Mouse (Mus musculus): ENCODE data around the gene Slc37a3. TPM values are rescaled to one million over a fixed set of nuclear protein-coding genes. Genes with fewer than 3 reads are reported as not detected.

The Slc37a3 gene
- polyA plus RNA-seq, 1 experiment from 2014 or later: 69.3 TPM

DNA sequence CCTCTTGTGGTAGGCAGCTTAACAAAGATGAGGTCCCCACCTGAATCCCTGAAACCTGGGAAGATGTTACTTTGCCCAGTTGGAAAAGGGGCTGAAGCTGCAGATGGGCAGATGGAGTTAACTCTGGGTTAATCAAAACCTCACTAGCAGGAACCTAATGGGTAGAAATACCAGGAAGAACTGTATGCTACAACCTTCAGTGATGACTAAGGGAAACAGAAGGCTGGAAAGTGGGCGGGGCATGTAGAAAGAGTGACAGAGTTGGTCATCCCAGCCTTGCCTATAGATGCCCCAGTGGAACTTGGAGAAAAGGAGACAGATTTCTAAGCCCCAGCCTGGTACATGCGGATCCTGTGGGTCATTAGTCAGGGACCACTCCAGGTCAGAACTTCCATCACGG lies 76.0 kb downstream of the Slc37a3 start:
- no peak overlapping the region for H3K9ac ChIP-seq (replicated peaks; ENCODE audit: low read length)
- no peaks in the 10 kb centered on the region for H3K36me3 ChIP-seq (ENCODE audit: control insufficient read depth, insufficient read depth, low read length)
- H3K9me3 ChIP-seq (ENCODE audit: control insufficient read depth, low read length): no peaks in the 10 kb centered on the region
- H3K27me3 ChIP-seq (ENCODE audit: control insufficient read depth, insufficient read depth, low read length): no peaks in the 10 kb centered on the region
- ATAC-seq (ENCODE audit: low FRiP score, low TSS enrichment) (no peak), DNase-seq (no peak)
- 88% methylated on average over 3 of the region's 3 CpGs for WGBS
- no peak overlapping the region for H3K27ac ChIP-seq (replicated peaks; ENCODE audit: low read depth, low read length)
- H3K4me3 ChIP-seq (replicated peaks; ENCODE audit: low read depth, low read length): no peak overlapping the region
- H3K4me2 ChIP-seq (ENCODE audit: low read length): no peak overlapping the region
- no peaks in the 10 kb centered on the region for H3K4me1 ChIP-seq (ENCODE audit: control insufficient read depth, insufficient read depth, low read length)

DNA sequence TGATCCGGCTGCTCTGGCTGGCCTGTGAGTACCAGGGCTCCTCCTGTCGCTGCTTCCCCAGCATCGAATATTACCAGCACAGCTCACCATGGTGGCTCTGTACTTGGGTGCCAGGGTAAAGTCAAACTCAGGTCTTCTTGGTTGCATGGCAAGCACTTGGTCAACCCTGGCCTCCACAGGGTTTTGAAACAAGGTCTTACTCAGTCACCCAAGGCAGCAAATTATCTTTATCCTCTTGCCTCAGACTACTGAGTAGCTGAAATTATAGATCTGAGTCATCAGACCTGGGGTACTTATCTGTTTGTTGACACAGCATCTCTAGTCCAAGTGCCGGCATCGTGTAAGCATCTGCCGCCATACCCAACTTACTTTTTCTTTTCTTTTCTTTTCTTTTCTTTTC lies 80.4 kb downstream of the Slc37a3 start:
- no peaks in the 10 kb centered on the region for H3K36me3 ChIP-seq (ENCODE audit: control insufficient read depth, insufficient read depth, low read length)
- WGBS: 95% methylated on average over 6 of the region's 6 CpGs
- no peak for DNase-seq
- no peaks in the 10 kb centered on the region for H3K27me3 ChIP-seq (ENCODE audit: control insufficient read depth, insufficient read depth, low read length)
- H3K9me3 ChIP-seq (ENCODE audit: control insufficient read depth, low read length): no peaks in the 10 kb centered on the region
- H3K27ac ChIP-seq (replicated peaks; ENCODE audit: low read depth, low read length): no peak overlapping the region
- H3K4me3 ChIP-seq (replicated peaks; ENCODE audit: low read depth, low read length): no peak overlapping the region
- H3K4me2 ChIP-seq (ENCODE audit: low read length): no peak overlapping the region
- no peak for ATAC-seq (ENCODE audit: low FRiP score, low TSS enrichment)
- H3K9ac ChIP-seq (replicated peaks; ENCODE audit: low read length): no peak overlapping the region
- no peaks in the 10 kb centered on the region for H3K4me1 ChIP-seq (ENCODE audit: control insufficient read depth, insufficient read depth, low read length)

DNA sequence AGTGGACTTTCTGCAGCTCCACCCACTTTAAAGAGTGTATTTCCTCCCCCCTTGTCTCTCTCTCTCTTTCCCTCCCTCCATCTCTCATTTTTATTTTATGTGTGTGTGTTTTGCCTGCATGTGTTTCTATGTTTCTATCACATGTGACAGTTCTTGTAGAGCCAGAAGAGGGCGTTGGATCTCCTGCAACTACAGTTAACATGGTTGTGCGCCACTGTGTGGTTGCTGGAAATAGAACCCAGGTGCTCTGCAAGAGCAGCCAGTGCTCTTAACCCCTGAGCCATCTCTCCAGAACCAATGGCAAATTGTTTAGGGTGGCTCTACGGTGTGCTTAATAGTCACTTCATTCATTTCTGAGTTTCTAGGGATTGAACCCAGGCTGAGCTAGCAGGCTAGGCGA lies 81.0 kb downstream of the Slc37a3 start:
- WGBS: 81% methylated on average over 4 of the region's 4 CpGs
- Histone ChIP-seq H3K9ac (replicated peaks; ENCODE audit: low read length) (no peak overlapping the region), H3K27ac (replicated peaks; ENCODE audit: low read depth, low read length) (no peak overlapping the region), H3K4me3 (replicated peaks; ENCODE audit: low read depth, low read length) (no peak overlapping the region), H3K27me3 (ENCODE audit: control insufficient read depth, insufficient read depth, low read length) (no peaks in the 10 kb centered on the region), H3K36me3 (ENCODE audit: control insufficient read depth, insufficient read depth, low read length) (no peaks in the 10 kb centered on the region), H3K9me3 (ENCODE audit: control insufficient read depth, low read length) (no peaks in the 10 kb centered on the region), H3K4me1 (ENCODE audit: control insufficient read depth, insufficient read depth, low read length) (no peaks in the 10 kb centered on the region), H3K4me2 (ENCODE audit: low read length) (no peak overlapping the region)
- ATAC-seq (ENCODE audit: low FRiP score, low TSS enrichment) (no peak), DNase-seq (no peak)

DNA sequence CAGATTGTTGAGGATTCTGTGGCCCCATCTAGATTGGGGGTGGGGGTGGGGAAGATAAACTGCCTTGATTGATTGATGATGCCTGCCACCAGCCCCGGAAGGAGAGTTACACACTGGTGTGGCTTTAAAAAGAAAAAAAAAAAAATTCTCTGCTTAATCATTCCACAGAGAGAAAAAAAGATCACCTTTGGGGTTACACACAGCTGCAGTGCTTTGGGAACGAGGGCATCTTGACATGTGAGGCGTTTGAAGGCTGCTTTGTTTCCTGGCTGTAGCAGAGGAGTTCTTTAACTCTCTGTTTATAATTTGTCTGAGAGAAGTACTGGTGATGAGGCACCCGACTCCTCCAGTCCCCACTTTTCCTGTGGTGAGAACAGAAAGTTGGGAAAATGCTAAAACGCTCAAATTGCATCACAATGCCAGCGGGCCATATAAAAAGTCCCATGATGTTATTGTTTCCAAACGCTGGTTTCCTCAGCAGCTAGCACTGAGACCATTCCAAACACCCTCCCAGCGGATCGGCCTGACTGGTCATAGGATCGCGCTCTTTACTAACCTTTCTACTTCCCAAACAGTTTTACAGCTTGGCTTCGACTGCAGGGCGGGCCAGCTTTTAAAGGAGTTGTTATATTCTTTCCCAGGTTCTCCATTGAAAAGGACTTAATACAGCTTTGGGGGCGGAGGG lies 81.6 kb downstream of the Slc37a3 start:
- H3K9me3 ChIP-seq (ENCODE audit: control insufficient read depth, low read length): no peaks in the 10 kb centered on the region
- no peaks in the 10 kb centered on the region for H3K4me1 ChIP-seq (ENCODE audit: control insufficient read depth, insufficient read depth, low read length)
- no peaks in the 10 kb centered on the region for H3K36me3 ChIP-seq (ENCODE audit: control insufficient read depth, insufficient read depth, low read length)
- H3K4me2 ChIP-seq (ENCODE audit: low read length): no peak overlapping the region
- H3K9ac ChIP-seq (replicated peaks; ENCODE audit: low read length): no peak overlapping the region
- no peak overlapping the region for H3K4me3 ChIP-seq (replicated peaks; ENCODE audit: low read depth, low read length)
- H3K27me3 ChIP-seq (ENCODE audit: control insufficient read depth, insufficient read depth, low read length): no peaks in the 10 kb centered on the region
- H3K27ac ChIP-seq (replicated peaks; ENCODE audit: low read depth, low read length): no peak overlapping the region
- DNase-seq (no peak), ATAC-seq (ENCODE audit: low FRiP score, low TSS enrichment) (no peak)
- 48% methylated on average over 14 of the region's 14 CpGs for WGBS

DNA sequence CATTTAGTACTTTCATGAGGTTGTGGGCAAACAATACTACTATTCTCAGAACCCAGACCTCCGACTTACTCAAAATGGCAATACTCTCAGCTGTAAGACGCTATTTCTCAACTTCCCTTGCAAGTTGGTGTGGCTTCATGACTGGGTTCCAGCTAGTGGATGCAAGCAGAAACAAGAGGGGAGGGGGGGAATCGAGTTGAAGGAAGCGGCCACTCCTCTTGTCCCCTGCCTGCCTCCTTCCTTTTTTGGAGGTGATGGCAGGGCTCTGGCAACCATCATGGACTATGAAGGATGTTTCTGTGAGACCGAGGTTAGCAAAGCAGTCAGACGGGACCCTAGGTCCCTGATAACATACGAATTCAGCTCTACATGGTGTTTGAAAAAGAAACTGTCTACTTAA lies 87.8 kb downstream of the Slc37a3 start:
- ATAC-seq (ENCODE audit: low FRiP score, low TSS enrichment) (no peak), DNase-seq (no peak)
- Histone ChIP-seq H3K9me3 (ENCODE audit: control insufficient read depth, low read length) (no peaks in the 10 kb centered on the region), H3K9ac (replicated peaks; ENCODE audit: low read length) (no peak overlapping the region), H3K27ac (replicated peaks; ENCODE audit: low read depth, low read length) (no peak overlapping the region), H3K4me3 (replicated peaks; ENCODE audit: low read depth, low read length) (no peak overlapping the region), H3K4me1 (ENCODE audit: control insufficient read depth, insufficient read depth, low read length) (no peaks in the 10 kb centered on the region), H3K4me2 (ENCODE audit: low read length) (no peak overlapping the region), H3K27me3 (ENCODE audit: control insufficient read depth, insufficient read depth, low read length) (no peaks in the 10 kb centered on the region), H3K36me3 (ENCODE audit: control insufficient read depth, insufficient read depth, low read length) (no peaks in the 10 kb centered on the region)
- WGBS: 88% methylated on average over 7 of the region's 7 CpGs

DNA sequence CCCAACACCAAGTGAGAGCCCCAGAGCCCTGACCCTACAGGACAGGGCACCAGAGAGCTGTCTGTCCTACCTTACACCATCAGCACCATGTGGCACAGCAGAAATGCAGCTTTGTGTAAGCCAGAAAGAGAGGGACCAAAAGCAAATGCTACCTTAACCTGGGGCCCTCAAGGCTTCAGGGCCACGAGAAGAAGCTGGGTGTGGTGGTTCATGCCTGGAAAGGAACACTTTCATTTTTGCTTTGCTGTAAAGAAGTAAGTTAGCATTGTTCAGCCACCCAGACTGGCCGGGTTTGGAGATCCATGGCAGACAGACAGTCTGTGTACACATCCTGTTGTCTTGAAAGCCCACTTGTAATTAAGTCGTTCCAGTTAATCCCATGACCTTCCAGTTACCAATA lies 89.7 kb downstream of the Slc37a3 start:
- no peak overlapping the region for H3K9ac ChIP-seq (replicated peaks; ENCODE audit: low read length)
- H3K36me3 ChIP-seq (ENCODE audit: control insufficient read depth, insufficient read depth, low read length): no peaks in the 10 kb centered on the region
- no peaks in the 10 kb centered on the region for H3K27me3 ChIP-seq (ENCODE audit: control insufficient read depth, insufficient read depth, low read length)
- DNase-seq: no peak
- WGBS: 79% methylated on average over 3 of the region's 3 CpGs
- no peaks in the 10 kb centered on the region for H3K9me3 ChIP-seq (ENCODE audit: control insufficient read depth, low read length)
- H3K4me3 ChIP-seq (replicated peaks; ENCODE audit: low read depth, low read length): no peak overlapping the region
- H3K27ac ChIP-seq (replicated peaks; ENCODE audit: low read depth, low read length): no peak overlapping the region
- ATAC-seq (ENCODE audit: low FRiP score, low TSS enrichment): no peak
- H3K4me2 ChIP-seq (ENCODE audit: low read length): no peak overlapping the region
- no peaks in the 10 kb centered on the region for H3K4me1 ChIP-seq (ENCODE audit: control insufficient read depth, insufficient read depth, low read length)

DNA sequence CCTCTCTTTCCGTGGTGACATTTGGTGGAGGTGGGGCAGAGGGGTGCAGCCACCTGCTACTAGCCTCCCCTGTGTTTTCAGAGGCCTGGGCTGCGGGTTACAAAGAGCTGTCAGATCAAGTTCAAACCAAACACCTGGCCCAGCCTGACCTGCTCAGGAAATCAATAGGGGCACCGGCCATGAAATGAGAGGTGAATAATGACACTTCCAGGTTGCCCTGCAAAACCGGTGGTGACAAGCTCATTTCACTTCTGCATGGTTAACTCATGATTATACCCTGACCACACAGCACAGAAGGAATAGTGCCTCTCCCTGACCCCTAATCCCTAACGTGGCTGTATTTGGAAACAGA lies 90.8 kb downstream of the Slc37a3 start:
- H3K4me1 ChIP-seq (ENCODE audit: control insufficient read depth, insufficient read depth, low read length): no peaks in the 10 kb centered on the region
- no peaks in the 10 kb centered on the region for H3K9me3 ChIP-seq (ENCODE audit: control insufficient read depth, low read length)
- no peaks in the 10 kb centered on the region for H3K36me3 ChIP-seq (ENCODE audit: control insufficient read depth, insufficient read depth, low read length)
- no peak overlapping the region for H3K4me3 ChIP-seq (replicated peaks; ENCODE audit: low read depth, low read length)
- H3K27me3 ChIP-seq (ENCODE audit: control insufficient read depth, insufficient read depth, low read length): no peaks in the 10 kb centered on the region
- no peak overlapping the region for H3K9ac ChIP-seq (replicated peaks; ENCODE audit: low read length)
- ATAC-seq (ENCODE audit: low FRiP score, low TSS enrichment): no peak
- DNase-seq: no peak
- no peak overlapping the region for H3K27ac ChIP-seq (replicated peaks; ENCODE audit: low read depth, low read length)
- no peak overlapping the region for H3K4me2 ChIP-seq (ENCODE audit: low read length)
- 41% methylated on average over 5 of the region's 5 CpGs for WGBS

DNA sequence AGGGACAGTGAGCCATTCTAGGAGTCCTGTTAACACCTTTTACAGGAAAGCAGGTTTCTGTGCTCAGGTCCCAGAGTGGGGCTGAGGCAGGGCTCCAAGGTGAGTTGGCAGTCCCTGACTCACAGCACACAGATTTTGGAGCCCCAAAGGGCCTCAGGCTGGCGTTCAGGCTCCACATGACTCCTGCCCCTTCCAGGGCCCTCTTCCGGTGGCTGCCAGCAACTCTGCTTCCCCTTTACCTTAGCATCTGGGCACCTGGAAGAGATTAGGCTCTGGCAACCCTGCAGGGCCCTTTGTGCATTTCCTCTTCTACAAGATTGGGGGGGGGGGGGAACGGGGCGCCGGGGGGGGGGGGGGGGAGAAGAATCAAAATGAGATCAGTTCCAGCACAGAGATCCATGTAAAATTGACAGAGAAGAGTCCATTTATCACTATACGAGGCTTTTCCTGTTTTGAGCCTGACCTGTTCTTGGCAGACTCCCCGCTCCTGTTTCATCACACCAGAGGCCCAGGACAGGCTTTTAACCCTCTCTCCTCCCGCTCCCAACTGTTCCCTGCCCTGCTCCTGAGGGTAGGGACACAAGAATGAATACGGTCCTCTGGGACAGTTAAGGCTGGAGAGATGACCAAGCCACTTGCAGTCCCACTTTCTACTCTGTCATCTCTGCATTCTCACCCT lies 91.3 kb downstream of the Slc37a3 start:
- DNase-seq: no peak
- Histone ChIP-seq H3K9me3 (ENCODE audit: control insufficient read depth, low read length) (no peaks in the 10 kb centered on the region), H3K27ac (replicated peaks; ENCODE audit: low read depth, low read length) (no peak overlapping the region), H3K36me3 (ENCODE audit: control insufficient read depth, insufficient read depth, low read length) (no peaks in the 10 kb centered on the region), H3K4me3 (replicated peaks; ENCODE audit: low read depth, low read length) (no peak overlapping the region), H3K9ac (replicated peaks; ENCODE audit: low read length) (no peak overlapping the region), H3K4me1 (ENCODE audit: control insufficient read depth, insufficient read depth, low read length) (no peaks in the 10 kb centered on the region), H3K27me3 (ENCODE audit: control insufficient read depth, insufficient read depth, low read length) (no peaks in the 10 kb centered on the region), H3K4me2 (ENCODE audit: low read length) (no peak overlapping the region)
- 44% methylated on average over 6 of the region's 9 CpGs for WGBS
- ATAC-seq (ENCODE audit: low FRiP score, low TSS enrichment): no peak

DNA sequence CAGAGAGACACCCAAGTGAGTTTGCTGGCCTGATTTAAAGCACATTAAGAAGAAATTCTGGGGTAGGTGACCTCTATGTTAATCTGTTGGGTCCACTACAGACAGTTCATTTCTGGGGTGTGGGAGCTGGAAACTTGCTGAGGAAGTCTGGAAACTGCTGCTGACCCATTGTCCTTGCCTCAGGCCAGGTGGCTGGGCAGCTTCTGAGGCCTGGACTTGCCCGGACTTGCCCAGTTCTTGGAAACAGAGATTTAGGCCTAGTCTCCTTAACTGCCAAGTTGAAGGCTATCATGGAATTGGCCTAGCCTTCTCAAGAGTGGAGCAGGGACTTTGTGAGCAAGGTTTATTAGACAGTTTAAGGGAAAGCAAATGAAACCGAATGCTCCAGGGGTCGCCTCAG lies 92.6 kb downstream of the Slc37a3 start:
- Histone ChIP-seq H3K27ac (replicated peaks; ENCODE audit: low read depth, low read length) (no peak overlapping the region), H3K9ac (replicated peaks; ENCODE audit: low read length) (no peak overlapping the region), H3K4me3 (replicated peaks; ENCODE audit: low read depth, low read length) (no peak overlapping the region), H3K36me3 (ENCODE audit: control insufficient read depth, insufficient read depth, low read length) (no peaks in the 10 kb centered on the region), H3K9me3 (ENCODE audit: control insufficient read depth, low read length) (no peaks in the 10 kb centered on the region), H3K4me1 (ENCODE audit: control insufficient read depth, insufficient read depth, low read length) (no peaks in the 10 kb centered on the region), H3K27me3 (ENCODE audit: control insufficient read depth, insufficient read depth, low read length) (no peaks in the 10 kb centered on the region), H3K4me2 (ENCODE audit: low read length) (no peak overlapping the region)
- ATAC-seq (ENCODE audit: low FRiP score, low TSS enrichment) (no peak), DNase-seq (no peak)
- 93% methylated on average over 3 of the region's 3 CpGs for WGBS
